16 mouse cellular contexts compared by ENCODE assay signal in genomic region chr2:161668302-161668986, GRCm38 (mm10).
DNase-seq lines count a peak whose midpoint lies in the region; ATAC-seq lines count a peak whose summit lies in the region.
"Had no signal": no experiment of that assay in that cellular context is flagged by ENCODE, and none has a peak within 500 bp of the region (broad histone marks: within the 10 kb centered on the region; RNA-seq: fewer than 3 reads in every experiment).

No protein-coding gene starts in this region.

- no peaks in the 10 kb centered on the region for H3K4me1 ChIP-seq in megakaryocyte, embryonic 14.5 days
- H3K4me1 ChIP-seq in neural tube, embryonic 15.5 days = peaks cover 10% of the 10 kb centered on the region
- H3K4me1 ChIP-seq: heart, embryonic 15.5 days had no signal

- H3K9me3 ChIP-seq in megakaryocyte, embryonic 14.5 days = peaks cover 29% of the 10 kb centered on the region
- no peaks in the 10 kb centered on the region for H3K9me3 ChIP-seq in neural tube, embryonic 15.5 days (replicated peaks)
- H3K9me3 ChIP-seq: heart, embryonic 15.5 days had no signal

- H3K27ac ChIP-seq in neural tube, embryonic 15.5 days (replicated peaks) = peak overlapping the region; percentile 74
- H3K27ac ChIP-seq: heart, embryonic 15.5 days; liver, embryonic 14.5 days had no signal

- H3K4me3 ChIP-seq in megakaryocyte, embryonic 14.5 days (replicated peaks) = peak overlapping the region; percentile 33
- H3K4me3 ChIP-seq in neural tube, embryonic 15.5 days (replicated peaks) = no peak overlapping the region
- H3K4me3 ChIP-seq: heart, embryonic 15.5 days; myocyte had no signal

- no peaks in the 10 kb centered on the region for H3K36me3 ChIP-seq in megakaryocyte, embryonic 14.5 days (replicated peaks; ENCODE audit: low read length)
- no peaks in the 10 kb centered on the region for H3K36me3 ChIP-seq in neural tube, embryonic 15.5 days
- H3K36me3 ChIP-seq: heart, embryonic 15.5 days had no signal

- no peak overlapping the region for H3K4me2 ChIP-seq in neural tube, embryonic 15.5 days
- H3K4me2 ChIP-seq: heart, embryonic 15.5 days had no signal

- peak; percentile 15 to 22 for DNase-seq in adrenal gland, adult (ENCODE audit: inconsistent age in 2 of 2, low spot score in 1 of 2)
- no peak for DNase-seq in adrenal gland, postnatal 25 days
- peak; percentile 22 for DNase-seq in mesoderm, embryonic 11.5 days (ENCODE audit: low read depth, low spot score)
- no peak for DNase-seq in thymus, postnatal 14 days
- DNase-seq in B cell, adult 2 months = no peak
- DNase-seq: adrenal gland, postnatal 36 days; kidney, postnatal 10 days; layer of hippocampus, adult 9-11 months; lung, postnatal 36 days; spleen, adult 18-20 months had no signal

- ATAC-seq in megakaryocyte, adult 5-6 weeks (ENCODE audit: poor library complexity, severe bottlenecking) = no peak
- ATAC-seq in neural tube, embryonic 15.5 days (ENCODE audit: low FRiP score) = peak; percentile 69; the same call in 1 of the 2 replicates

- WGBS in neural tube, embryonic 15.5 days = 18% methylated on average over 12 of the region's 12 CpGs

- no peaks in the 10 kb centered on the region for H3K27me3 ChIP-seq in megakaryocyte, embryonic 14.5 days (replicated peaks)
- no peaks in the 10 kb centered on the region for H3K27me3 ChIP-seq in neural tube, embryonic 15.5 days (replicated peaks)
- H3K27me3 ChIP-seq: heart, embryonic 15.5 days had no signal

- H3K9ac ChIP-seq in neural tube, embryonic 15.5 days (replicated peaks) = no peak overlapping the region
- H3K9ac ChIP-seq: heart, embryonic 15.5 days; liver, embryonic 14.5 days had no signal

Comparison
In these comparisons a context has a peak if more than half of its experiments do, and no peak if none do; other contexts are left out.
1. DNase-seq: peak in adrenal gland, adult (2 of 2) and mesoderm, embryonic 11.5 days (single experiment); none in adrenal gland, postnatal 25 days (single experiment), thymus, postnatal 14 days (single experiment) and B cell, adult 2 months (0 of 2).